Mouse (Mus musculus) kidney, embryonic 14.5 days (tissue): ENCODE results near the gene Rint1. TPM values are rescaled to one million over a fixed set of nuclear protein-coding genes. Genes with fewer than 3 reads are reported as not detected.
"Not testable (repeated sequence)": the region's sequence is repeated elsewhere in the genome, so short reads cannot be mapped to it uniquely, and the experiment has no call there.

ENCODE experiments used
- ATAC-seq: fragments of 200-750 bp; cut with Nextera tagmentation; 2 replicates; pipeline ENCODE4 v1.8.0; 2017; ENCODE audit warnings: moderate number of reproducible peaks, mild to moderate bottlenecking, moderate TSS enrichment, moderate library complexity; ENCODE audit not compliant: low FRiP score, low TSS enrichment
- H3K27ac ChIP-seq: fragments of 300-500 bp; sonication (generic); 2 replicates; pipeline ENCODE4 v1.5.1; 2014; ENCODE audit warnings: low read depth, mild to moderate bottlenecking, low read length, moderate library complexity, mixed read lengths
- H3K27me3 ChIP-seq: fragments of 300-500 bp; sonication (generic); 2 replicates; pipeline ENCODE4 v1.6.1; 2014; ENCODE audit warnings: mild to moderate bottlenecking, low read length; ENCODE audit not compliant: control insufficient read depth, insufficient read depth
- H3K36me3 ChIP-seq: fragments of 300-500 bp; sonication (generic); 2 replicates; pipeline ENCODE4 v1.6.1; 2014; ENCODE audit warnings: low read length, mixed read lengths; ENCODE audit not compliant: control insufficient read depth, insufficient read depth
- H3K4me1 ChIP-seq: fragments of 300-500 bp; sonication (generic); 2 replicates; pipeline ENCODE4 v1.6.1; 2014; ENCODE audit warnings: low read length, mixed read lengths; ENCODE audit not compliant: control insufficient read depth, insufficient read depth
- H3K4me2 ChIP-seq: fragments of 300-500 bp; sonication (generic); replicated peaks from 2 replicates; pipeline ENCODE4 v1.6.1; 2014; ENCODE audit warnings: low read depth, mild to moderate bottlenecking, low read length
- H3K4me3 ChIP-seq: fragments of 300-500 bp; sonication (generic); 2 replicates; pipeline ENCODE4 v1.5.1; 2014; ENCODE audit warnings: mild to moderate bottlenecking, low read length
- H3K9ac ChIP-seq: fragments of 300-500 bp; sonication (generic); 2 replicates; pipeline ENCODE4 v1.6.1; 2014; ENCODE audit warnings: low read depth, mild to moderate bottlenecking, low read length, moderate library complexity
- H3K9me3 ChIP-seq: fragments of 300-500 bp; sonication (generic); 2 replicates; pipeline ENCODE4 v1.6.1; 2016; ENCODE audit warnings: low read length; ENCODE audit not compliant: control insufficient read depth
- WGBS: fragments of 180-500 bp; shearing (Covaris S2); extraction: QIAGEN DNeasy Blood & Tissue Kit; methylation state at CpG from one replicate; pipeline ENCODE4 v1.1.7; 2014; 5-methylcytosine and 5-hydroxymethylcytosine counted together
- polyA plus RNA-seq: library from polyadenylated mRNA; unstranded; fragments of >200 nt; fragmentation: Nextera tagmentation; extraction: Ambion mirVana; gene quantifications from 2 replicates; pipeline ENCODE4 v1.2.1, GENCODE M21; 2014

Gene Rint1
- polyA plus RNA-seq, 1 experiment from 2014 or later = 39.1 TPM

DNA sequence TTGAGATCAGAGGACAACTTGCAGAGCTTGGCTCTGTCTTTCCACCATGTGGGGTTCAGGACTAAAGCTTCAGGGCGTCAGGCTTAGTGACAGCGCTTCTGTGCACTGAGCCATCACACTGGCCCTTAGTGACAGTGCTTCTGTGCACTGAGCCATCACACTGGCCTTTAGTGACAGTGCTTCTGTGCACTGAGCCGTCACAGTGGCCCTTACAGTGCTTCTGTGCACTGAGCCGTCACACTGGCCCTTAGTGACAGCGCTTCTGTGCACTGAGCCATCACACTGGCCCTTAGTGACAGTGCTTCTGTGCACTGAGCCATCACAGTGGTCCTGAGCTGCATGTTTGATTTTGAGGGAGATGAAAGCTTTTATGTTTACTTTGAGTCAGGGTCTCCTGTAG lies 27.3 kb downstream of the Rint1 start:
- Histone ChIP-seq H3K9me3 (peaks cover 6% of the 10 kb centered on the region; the same call in 1 of the 2 replicates), H3K36me3 (peaks cover 77% of the 10 kb centered on the region), H3K4me3 (no peak overlapping the region), H3K4me1 (no peaks in the 10 kb centered on the region), H3K9ac (no peak overlapping the region), H3K4me2 (no peak overlapping the region), H3K27me3 (no peaks in the 10 kb centered on the region), H3K27ac (no peak overlapping the region)
- peak; percentile 82 for ATAC-seq
- 46% methylated on average over 5 of the region's 5 CpGs for WGBS

DNA sequence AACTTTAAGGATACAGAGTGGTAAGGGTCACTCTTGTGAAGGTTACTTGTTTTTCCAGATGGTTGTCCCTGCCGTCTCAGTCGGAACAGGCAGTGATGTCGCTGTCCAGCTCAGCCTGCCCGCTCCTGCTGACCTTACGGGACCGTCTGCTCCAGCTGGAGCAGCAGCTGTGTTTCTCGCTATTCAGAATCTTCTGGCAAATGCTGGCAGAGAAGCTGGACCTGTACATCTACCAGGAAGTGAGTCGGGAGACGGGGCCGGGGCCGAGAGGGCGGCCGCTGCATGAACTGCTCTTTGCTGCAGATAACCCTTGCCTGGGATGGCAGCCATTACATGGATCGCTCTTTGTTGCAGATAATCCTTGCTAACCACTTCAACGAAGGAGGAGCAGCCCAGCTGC lies 29.2 kb downstream of the Rint1 start:
- Histone ChIP-seq H3K9ac (no peak overlapping the region), H3K4me2 (no peak overlapping the region), H3K4me1 (no peaks in the 10 kb centered on the region), H3K27ac (no peak overlapping the region), H3K27me3 (no peaks in the 10 kb centered on the region), H3K36me3 (peaks cover 63% of the 10 kb centered on the region), H3K9me3 (peaks cover 6% of the 10 kb centered on the region; the same call in 1 of the 2 replicates), H3K4me3 (no peak overlapping the region)
- 84% methylated on average over 15 of the region's 15 CpGs for WGBS
- ATAC-seq = no peak

GRCm38 (mm10) chr5:23822306-23822705 lies 34.8 kb downstream of the Rint1 start:
- WGBS = 77% methylated on average over 11 of the region's 11 CpGs
- no peaks in the 10 kb centered on the region for H3K27me3 ChIP-seq
- no peak for ATAC-seq

GRCm38 (mm10) chr5:23824171-23824733 lies 36.7 kb downstream of the Rint1 start:
- no peaks in the 10 kb centered on the region for H3K9me3 ChIP-seq
- 79% methylated on average over 8 of the region's 8 CpGs for WGBS
- no peak overlapping the region for H3K27ac ChIP-seq
- peaks cover 7% of the 10 kb centered on the region; the same call in 1 of the 2 replicates for H3K36me3 ChIP-seq
- no peak for ATAC-seq
- H3K27me3 ChIP-seq = no peaks in the 10 kb centered on the region
- no peak overlapping the region for H3K9ac ChIP-seq
- no peaks in the 10 kb centered on the region for H3K4me1 ChIP-seq
- H3K4me2 ChIP-seq = no peak overlapping the region
- H3K4me3 ChIP-seq = no peak overlapping the region

More at GRCm38 (mm10) chr5:23822306-23822705, 34.8 kb downstream of the Rint1 start:
- Histone ChIP-seq H3K36me3 (peaks cover 21% of the 10 kb centered on the region; the same call in 1 of the 2 replicates), H3K27ac (no peak overlapping the region), H3K9ac (no peak overlapping the region), H3K9me3 (no peaks in the 10 kb centered on the region), H3K4me2 (no peak overlapping the region), H3K4me1 (no peaks in the 10 kb centered on the region), H3K4me3 (no peak overlapping the region)

DNA sequence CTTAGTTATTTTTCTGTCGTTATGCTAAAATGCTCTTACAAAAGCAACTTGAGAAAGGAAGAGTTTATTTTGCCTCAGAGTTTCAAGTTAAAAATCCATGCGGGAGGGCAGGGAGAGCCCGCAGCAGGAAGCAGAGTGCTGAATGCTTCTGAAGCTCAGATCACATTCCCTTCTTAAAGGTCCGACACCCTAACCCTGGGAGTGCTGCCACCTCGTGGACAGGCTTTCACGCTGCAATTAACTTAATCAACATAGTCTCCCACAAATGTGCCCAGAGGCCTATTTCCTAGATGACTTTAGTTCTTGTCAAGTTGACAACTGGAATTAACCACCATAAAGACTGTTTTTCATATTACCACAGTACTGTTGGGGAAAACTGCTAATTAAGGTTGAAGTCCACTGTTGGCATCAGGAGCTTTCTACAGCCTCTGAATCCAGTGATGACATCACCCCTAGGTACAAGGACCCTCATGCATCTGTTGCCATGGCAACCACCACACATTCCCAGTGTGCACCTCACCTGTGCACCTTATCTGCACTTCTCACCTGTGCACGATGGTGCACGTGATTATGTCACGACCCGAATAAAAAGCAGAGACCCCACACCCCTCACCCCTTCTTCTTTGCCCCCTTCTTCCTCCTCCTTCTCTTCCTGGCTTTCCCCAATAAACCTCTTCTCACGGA lies 39.0 kb downstream of the Rint1 start:
- H3K27me3 ChIP-seq = no peaks in the 10 kb centered on the region; the same call in 1 of the 2 replicates
- H3K27ac ChIP-seq = no peak overlapping the region
- H3K36me3 ChIP-seq = no peaks in the 10 kb centered on the region
- WGBS = 41% methylated on average over 11 of the region's 11 CpGs
- H3K9me3 ChIP-seq = no peaks in the 10 kb centered on the region
- H3K4me1 ChIP-seq = no peaks in the 10 kb centered on the region
- no peak overlapping the region for H3K4me2 ChIP-seq
- ATAC-seq = peak; percentile 61
- no peak overlapping the region for H3K9ac ChIP-seq
- no peak overlapping the region for H3K4me3 ChIP-seq

GRCm38 (mm10) chr5:23830897-23831752 lies 43.6 kb downstream of the Rint1 start:
- no peaks in the 10 kb centered on the region; the same call in 1 of the 2 replicates for H3K27me3 ChIP-seq
- no peak for ATAC-seq
- peak overlapping the region; percentile 27; the same call in 1 of the 2 replicates for H3K4me2 ChIP-seq
- peak overlapping the region; percentile 7; the same call in 1 of the 2 replicates for H3K4me3 ChIP-seq
- WGBS = 52% methylated on average over 58 of the region's 58 CpGs
- H3K4me1 ChIP-seq = no peaks in the 10 kb centered on the region
- no peaks in the 10 kb centered on the region for H3K9me3 ChIP-seq
- H3K9ac ChIP-seq = no peak overlapping the region
- H3K27ac ChIP-seq = no peak overlapping the region
- no peaks in the 10 kb centered on the region for H3K36me3 ChIP-seq

- WGBS = 80% methylated on average over 1 of the region's 1 CpGs
- H3K9me3 ChIP-seq, H3K4me1 ChIP-seq, H3K27ac ChIP-seq, ATAC-seq, H3K27me3 ChIP-seq, H3K4me3 ChIP-seq, H3K9ac ChIP-seq, H3K4me2 ChIP-seq: not testable (repeated sequence)
- H3K36me3 ChIP-seq = peaks cover 12% of the 10 kb centered on the region; the same call in 1 of the 2 replicates
Observed at GRCm38 (mm10) chr5:23835691-23836090, 48.2 kb downstream of the Rint1 start.

- H3K9me3 ChIP-seq = no peaks in the 10 kb centered on the region
- no peaks in the 10 kb centered on the region for H3K27me3 ChIP-seq
- H3K27ac ChIP-seq = no peak overlapping the region
- H3K9ac ChIP-seq = no peak overlapping the region
- peaks cover 16% of the 10 kb centered on the region; the same call in 1 of the 2 replicates for H3K36me3 ChIP-seq
- WGBS = 87% methylated on average over 7 of the region's 7 CpGs
- H3K4me2 ChIP-seq = no peak overlapping the region
- peaks cover 11% of the 10 kb centered on the region; the same call in 1 of the 2 replicates for H3K4me1 ChIP-seq
- no peak overlapping the region for H3K4me3 ChIP-seq
- ATAC-seq = no peak
Observed at GRCm38 (mm10) chr5:23838158-23838557, 50.6 kb downstream of the Rint1 start.
